Comparison of ENCODE assay signal across 28 mouse cellular contexts in the genomic region with DNA sequence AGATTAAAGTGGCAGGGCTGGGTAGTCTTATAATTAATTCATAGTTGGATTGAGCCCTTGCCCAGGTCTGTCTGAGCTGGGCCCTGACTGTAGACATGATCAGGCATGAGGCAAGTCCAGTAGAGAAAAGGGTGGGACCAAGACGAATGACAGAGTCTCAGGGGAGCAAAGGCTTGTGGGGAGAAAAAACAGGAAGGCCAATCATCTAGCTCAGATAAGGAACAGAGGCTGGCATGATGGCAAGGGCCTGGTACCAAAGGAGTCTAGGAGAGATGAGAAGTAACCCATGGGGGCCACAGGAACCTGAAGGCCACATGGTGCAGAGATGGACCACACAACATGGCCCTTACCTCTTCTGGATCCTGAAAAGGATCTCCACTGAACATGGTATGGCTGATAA.
DNase-seq lines count a peak whose midpoint lies in the region; ATAC-seq and TF ChIP-seq lines count a peak whose summit lies in the region.
"Had no signal": no experiment of that assay in that cellular context is flagged by ENCODE, and none has a peak within 500 bp of the region (broad histone marks: within the 10 kb centered on the region; RNA-seq: fewer than 3 reads in every experiment).

No protein-coding gene starts in this region.

- H3K27ac ChIP-seq in left cerebral cortex, adult 2 months, result peak overlapping the region; percentile 32; the same call in 1 of the 2 replicates
- H3K27ac ChIP-seq: embryonic facial prominence, embryonic 10.5 days; embryonic facial prominence, embryonic 13.5 days; forebrain, embryonic 12.5 days; forebrain, embryonic 15.5 days; heart, adult 2 months; hindbrain, embryonic 14.5 days; hindbrain, postnatal 0 days had no signal

- no peak for TF ChIP-seq CTCF in left cerebral cortex, adult 2 months (IDR thresholded peaks at IDR 0.05)

- no peak overlapping the region for H3K4me3 ChIP-seq in left cerebral cortex, adult 2 months
- H3K4me3 ChIP-seq: embryonic facial prominence, embryonic 10.5 days; embryonic facial prominence, embryonic 13.5 days; erythroblast, embryonic 14.5 days; forebrain, embryonic 12.5 days; forebrain, embryonic 15.5 days; heart, adult 2 months; heart, embryonic 10.5 days; heart, embryonic 13.5 days had no signal

- ATAC-seq in megakaryocyte progenitor cell, adult 5-6 weeks (replicated peaks; ENCODE audit: poor library complexity), result peak; percentile 57
- ATAC-seq: activated CD4-positive, CD25-positive, alpha-beta regulatory T cell, adult 4 months; forebrain, embryonic 15.5 days; hindbrain, postnatal 0 days; inflammation-experienced regulatory T-cells, adult 6 months had no signal

- intact Hi-C loops in left cerebral cortex, adult 2 months (cut with DNase I), result loop anchor here (5.0 kb wide), 2 partner anchors 54 to 159 kb away; a partner anchor contains a TSS

- no peak for DNase-seq in left cerebral cortex, adult 2 months (ENCODE audit: extremely low spot score in 1 of 2, low spot score in 2 of 2)
- DNase-seq in left cerebral cortex, adult 8-10 months (ENCODE audit: low spot score in 2 of 2), result no peak
- peak; percentile 75 for DNase-seq in MEL-GATA-1-ER (ENCODE audit: extremely low read depth, low read depth)
- no peak for DNase-seq in kidney, adult 11 months
- DNase-seq in yolk sac, embryonic 10.5 days (ENCODE audit: low spot score), result no peak
- DNase-seq: adrenal gland, adult 8-10 months; adrenal gland, postnatal 25 days; cerebellum, adult 18-20 months; cerebellum, adult 9-10 months; cerebellum, postnatal 14 days; embryo, embryonic 11 days; gastrocnemius, postnatal 10 days; gastrocnemius, postnatal 36 days; heart, adult 2 months; heart, postnatal 14 days; heart, postnatal 4 days had no signal
